Mouse (Mus musculus) hindbrain, embryonic 12.5 days (tissue): Measurements from ENCODE around the gene Vstm5. TPM values are rescaled to one million over a fixed set of nuclear protein-coding genes. Genes with fewer than 3 reads are reported as not detected.
"Not testable (repeated sequence)": the region's sequence is repeated elsewhere in the genome, so short reads cannot be mapped to it uniquely, and the experiment has no call there.

Source experiments
- ATAC-seq: fragments of 200-750 bp; cut with Nextera tagmentation; 2 replicates; pipeline ENCODE4 v1.8.0; 2017; ENCODE audit warnings: moderate TSS enrichment; ENCODE audit not compliant: low FRiP score
- H3K27ac ChIP-seq: fragments of 300-500 bp; sonication (generic); 2 replicates; pipeline ENCODE4 v1.5.1; 2016; ENCODE audit warnings: mild to moderate bottlenecking
- H3K27me3 ChIP-seq: fragments of 300-500 bp; sonication (generic); 2 replicates; pipeline ENCODE4 v1.6.1; 2016; ENCODE audit warnings: mild to moderate bottlenecking
- H3K36me3 ChIP-seq: fragments of 300-500 bp; sonication (generic); 2 replicates; pipeline ENCODE4 v1.6.1; 2016; ENCODE audit warnings: mild to moderate bottlenecking
- H3K4me1 ChIP-seq: fragments of 300-500 bp; sonication (generic); 2 replicates; pipeline ENCODE4 v1.6.1; 2016
- H3K4me2 ChIP-seq: fragments of 300-500 bp; sonication (generic); replicated peaks from 2 replicates; pipeline ENCODE4 v1.6.1; 2016; ENCODE audit warnings: mild to moderate bottlenecking
- H3K4me3 ChIP-seq: fragments of 300-500 bp; sonication (generic); 2 replicates; pipeline ENCODE4 v1.5.1; 2016; ENCODE audit warnings: mild to moderate bottlenecking
- H3K9ac ChIP-seq: fragments of 300-500 bp; sonication (generic); 2 replicates; pipeline ENCODE4 v1.6.1; 2016; ENCODE audit warnings: mild to moderate bottlenecking, moderate library complexity
- H3K9me3 ChIP-seq: fragments of 300-500 bp; sonication (generic); replicated peaks from 2 replicates; pipeline ENCODE4 v1.6.1; 2016; ENCODE audit warnings: mild to moderate bottlenecking
- WGBS: fragments of 180-500 bp; shearing (Covaris S2); methylation state at CpG from one replicate; pipeline ENCODE4 v1.1.7; 2016; 5-methylcytosine and 5-hydroxymethylcytosine counted together
- polyA plus RNA-seq: library from polyadenylated mRNA; unstranded; fragments of >200 nt; fragmentation: Nextera tagmentation; extraction: Ambion mirVana; gene quantifications from 2 replicates; pipeline ENCODE4 v1.2.1, GENCODE M21; 2016

Gene Vstm5
- 4.4 and 5.4 TPM in 2 replicates for polyA plus RNA-seq

GRCm38 (mm10) chr9:15239042-15239925 is at the start of gene Vstm5:
TSS of gene Vstm5 (plus strand) at chr9:15239045.
- Histone ChIP-seq H3K36me3 (no peaks in the 10 kb centered on the region), H3K27ac (peak within 1 kb of the TSS; percentile 66), H3K9ac (peak within 1 kb of the TSS; percentile 67), H3K4me1 (peaks cover 14% of the 10 kb centered on the region), H3K9me3 (no peaks in the 10 kb centered on the region), H3K4me2 (peak within 1 kb of the TSS; percentile 82), H3K27me3 (peaks cover 8% of the 10 kb centered on the region), H3K4me3 (peak within 1 kb of the TSS; percentile 46)
- 6% methylated on average over 35 of the region's 35 CpGs for WGBS
- peak; percentile 92 for ATAC-seq

GRCm38 (mm10) chr9:15194806-15195205 is 44.0 kb upstream of the Vstm5 start:
- H3K4me3 ChIP-seq, H3K36me3 ChIP-seq, H3K27me3 ChIP-seq, ATAC-seq, H3K27ac ChIP-seq, H3K4me2 ChIP-seq, H3K4me1 ChIP-seq, H3K9me3 ChIP-seq, H3K9ac ChIP-seq: not testable (repeated sequence)
- WGBS = 82% methylated on average over 10 of the region's 10 CpGs

- no peak overlapping the region for H3K4me2 ChIP-seq
- no peak overlapping the region for H3K9ac ChIP-seq
- no peak for ATAC-seq
- no peaks in the 10 kb centered on the region for H3K9me3 ChIP-seq
- WGBS = 90% methylated on average over 4 of the region's 4 CpGs
- H3K36me3 ChIP-seq = no peaks in the 10 kb centered on the region
- no peak overlapping the region for H3K27ac ChIP-seq
- no peaks in the 10 kb centered on the region for H3K4me1 ChIP-seq
- H3K4me3 ChIP-seq = no peak overlapping the region
- no peaks in the 10 kb centered on the region for H3K27me3 ChIP-seq
Observed at GRCm38 (mm10) chr9:15206631-15207030, 32.2 kb upstream of the Vstm5 start.

- no peaks in the 10 kb centered on the region for H3K9me3 ChIP-seq
- no peaks in the 10 kb centered on the region for H3K27me3 ChIP-seq
- no peak for ATAC-seq
- H3K4me3 ChIP-seq = no peak overlapping the region
- WGBS = 79% methylated on average over 2 of the region's 2 CpGs
- no peaks in the 10 kb centered on the region for H3K36me3 ChIP-seq
- H3K9ac ChIP-seq = no peak overlapping the region
- no peaks in the 10 kb centered on the region for H3K4me1 ChIP-seq
- H3K4me2 ChIP-seq = no peak overlapping the region
- no peak overlapping the region for H3K27ac ChIP-seq
Observed at GRCm38 (mm10) chr9:15209320-15209719, 29.5 kb upstream of the Vstm5 start.

- WGBS = 83% methylated on average over 3 of the region's 3 CpGs
- no peak overlapping the region for H3K4me2 ChIP-seq
Observed at GRCm38 (mm10) chr9:15211876-15212275, 27.0 kb upstream of the Vstm5 start.

GRCm38 (mm10) chr9:15213695-15214094 is 25.1 kb upstream of the Vstm5 start:
- Histone ChIP-seq H3K9me3 (no peaks in the 10 kb centered on the region), H3K4me1 (no peaks in the 10 kb centered on the region), H3K27ac (no peak overlapping the region), H3K27me3 (no peaks in the 10 kb centered on the region), H3K4me2 (no peak overlapping the region), H3K4me3 (no peak overlapping the region), H3K9ac (no peak overlapping the region), H3K36me3 (no peaks in the 10 kb centered on the region)
- no peak for ATAC-seq
- WGBS = 62% methylated on average over 1 of the region's 1 CpGs

More at GRCm38 (mm10) chr9:15211876-15212275, 27.0 kb upstream of the Vstm5 start:
- Histone ChIP-seq H3K27me3 (no peaks in the 10 kb centered on the region), H3K9me3 (no peaks in the 10 kb centered on the region), H3K27ac (no peak overlapping the region), H3K36me3 (no peaks in the 10 kb centered on the region), H3K9ac (no peak overlapping the region), H3K4me1 (no peaks in the 10 kb centered on the region), H3K4me3 (no peak overlapping the region)
- ATAC-seq = no peak

- ATAC-seq = no peak
- 0 out of 2 replicates have a peak, but pooled peaks cover 6% of the 10 kb centered on the region for H3K9me3 ChIP-seq
- WGBS = 49% methylated on average over 2 of the region's 2 CpGs
Observed at GRCm38 (mm10) chr9:15224912-15225311, 13.9 kb upstream of the Vstm5 start.

GRCm38 (mm10) chr9:15232445-15232844 is 6.4 kb upstream of the Vstm5 start:
- ATAC-seq = no peak
- Histone ChIP-seq H3K9me3 (no peaks in the 10 kb centered on the region), H3K4me3 (no peak overlapping the region), H3K4me2 (no peak overlapping the region), H3K4me1 (no peaks in the 10 kb centered on the region), H3K27me3 (no peaks in the 10 kb centered on the region), H3K36me3 (no peaks in the 10 kb centered on the region), H3K27ac (no peak overlapping the region), H3K9ac (no peak overlapping the region)
- 94% methylated on average over 3 of the region's 3 CpGs for WGBS

More at GRCm38 (mm10) chr9:15224912-15225311, 13.9 kb upstream of the Vstm5 start:
- Histone ChIP-seq H3K4me2 (no peak overlapping the region), H3K27ac (no peak overlapping the region), H3K4me1 (no peaks in the 10 kb centered on the region), H3K36me3 (no peaks in the 10 kb centered on the region), H3K9ac (no peak overlapping the region), H3K4me3 (no peak overlapping the region), H3K27me3 (no peaks in the 10 kb centered on the region)

GRCm38 (mm10) chr9:15233604-15234003 is 5.2 kb upstream of the Vstm5 start:
- Histone ChIP-seq H3K36me3 (no peaks in the 10 kb centered on the region), H3K4me3 (no peak overlapping the region), H3K4me2 (no peak overlapping the region), H3K4me1 (peaks cover 4% of the 10 kb centered on the region), H3K9me3 (no peaks in the 10 kb centered on the region), H3K27me3 (peaks cover 4% of the 10 kb centered on the region), H3K27ac (no peak overlapping the region), H3K9ac (no peak overlapping the region)
- no peak for ATAC-seq
- 86% methylated on average over 1 of the region's 1 CpGs for WGBS

- H3K27ac ChIP-seq = no peak overlapping the region
- 74% methylated on average over 3 of the region's 3 CpGs for WGBS
- H3K27me3 ChIP-seq = peaks cover 8% of the 10 kb centered on the region
- H3K4me3 ChIP-seq = no peak overlapping the region
- peaks cover 14% of the 10 kb centered on the region for H3K4me1 ChIP-seq
- ATAC-seq = no peak
- no peaks in the 10 kb centered on the region for H3K36me3 ChIP-seq
- H3K9ac ChIP-seq = no peak overlapping the region
- no peak overlapping the region for H3K4me2 ChIP-seq
- H3K9me3 ChIP-seq = no peaks in the 10 kb centered on the region
Observed at GRCm38 (mm10) chr9:15235986-15236385, 2.9 kb upstream of the Vstm5 start.

GRCm38 (mm10) chr9:15237516-15238296 is 1.1 kb upstream of the Vstm5 start:
- Histone ChIP-seq H3K4me3 (no peak overlapping the region), H3K27me3 (peaks cover 8% of the 10 kb centered on the region), H3K4me1 (peaks cover 14% of the 10 kb centered on the region), H3K36me3 (no peaks in the 10 kb centered on the region), H3K4me2 (no peak overlapping the region), H3K27ac (no peak overlapping the region), H3K9ac (no peak overlapping the region), H3K9me3 (no peaks in the 10 kb centered on the region)
- ATAC-seq = no peak
- WGBS = 56% methylated on average over 14 of the region's 14 CpGs

GRCm38 (mm10) chr9:15238297-15238990 is 401 bp upstream of the Vstm5 start:
- Histone ChIP-seq H3K36me3 (no peaks in the 10 kb centered on the region), H3K4me3 (peak overlapping the region; percentile 46), H3K9me3 (no peaks in the 10 kb centered on the region), H3K4me1 (peaks cover 14% of the 10 kb centered on the region), H3K27me3 (peaks cover 8% of the 10 kb centered on the region), H3K4me2 (peak overlapping the region; percentile 82), H3K9ac (peak overlapping the region; percentile 67), H3K27ac (no peak overlapping the region)
- ATAC-seq = peak; percentile 46
- whole genome bisulfite sequencing = 78% methylated on average over 16 of the region's 16 CpGs
